Mouse (Mus musculus): ENCODE data around the gene Idh1. TPM values are rescaled to one million over a fixed set of nuclear protein-coding genes. Genes with fewer than 3 reads are reported as not detected.

The Idh1 gene
- polyA plus RNA-seq, 1 experiment: 32.7 TPM

DNA sequence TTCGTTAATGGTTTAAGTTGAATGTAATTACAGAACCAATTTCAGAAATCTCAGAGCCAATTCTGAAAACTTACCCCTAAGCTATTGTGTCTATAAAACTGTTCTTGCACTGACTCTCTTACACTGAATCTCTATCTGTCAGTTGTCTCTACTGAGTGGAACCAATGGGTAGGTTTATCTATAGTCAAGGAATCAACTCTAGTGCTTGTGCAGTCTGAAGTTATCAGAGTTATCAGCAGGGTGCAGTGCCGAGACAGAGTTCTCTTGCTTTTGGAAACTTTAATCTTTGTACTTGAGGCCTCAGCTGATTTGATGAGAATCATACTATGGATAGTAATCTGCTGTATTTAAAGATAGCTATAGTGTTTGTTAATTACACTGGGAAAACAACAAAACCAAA lies 12.1 kb upstream of the Idh1 start:
- DNase-seq: no peak
- TF ChIP-seq CTCF (IDR thresholded peaks at IDR 0.05; ENCODE audit: insufficient read depth, low read length): no peak
- TF ChIP-seq POLR2A (IDR thresholded peaks at IDR 0.05; ENCODE audit: borderline replicate concordance, extremely low read depth, low read depth, low read length): no peak
- 90% methylated on average over 2 of the region's 2 CpGs for WGBS
- Histone ChIP-seq H3K4me3 (replicated peaks; ENCODE audit: extremely low read depth, low read depth, low read length) (no peak overlapping the region), H3K4me1 (ENCODE audit: control insufficient read depth, insufficient read depth, low read length) (no peaks in the 10 kb centered on the region)

- 92% methylated on average over 2 of the region's 2 CpGs for WGBS
- DNase-seq: no peak
- Histone ChIP-seq H3K4me1 (ENCODE audit: control insufficient read depth, insufficient read depth, low read length) (no peaks in the 10 kb centered on the region), H3K4me3 (replicated peaks; ENCODE audit: extremely low read depth, low read depth, low read length) (no peak overlapping the region)
- TF ChIP-seq POLR2A (IDR thresholded peaks at IDR 0.05; ENCODE audit: borderline replicate concordance, extremely low read depth, low read depth, low read length) (no peak), CTCF (IDR thresholded peaks at IDR 0.05; ENCODE audit: insufficient read depth, low read length) (no peak)
Measured at GRCm38 (mm10) chr1:65193226-65193625, 6.9 kb upstream of the Idh1 start.

- Histone ChIP-seq H3K4me3 (replicated peaks; ENCODE audit: extremely low read depth, low read depth, low read length) (no peak overlapping the region), H3K4me1 (ENCODE audit: control insufficient read depth, insufficient read depth, low read length) (no peaks in the 10 kb centered on the region; the same call in 1 of the 2 replicates)
- no peak for DNase-seq
- TF ChIP-seq CTCF (IDR thresholded peaks at IDR 0.05; ENCODE audit: insufficient read depth, low read length): no peak
- no peak for TF ChIP-seq POLR2A (IDR thresholded peaks at IDR 0.05; ENCODE audit: borderline replicate concordance, extremely low read depth, low read depth, low read length)
- 83% methylated on average over 4 of the region's 4 CpGs for WGBS
Measured at GRCm38 (mm10) chr1:65190172-65190571, 3.9 kb upstream of the Idh1 start.

- H3K4me1 ChIP-seq (ENCODE audit: control insufficient read depth, insufficient read depth, low read length): no peaks in the 10 kb centered on the region; the same call in 1 of the 2 replicates
- TF ChIP-seq POLR2A (IDR thresholded peaks at IDR 0.05; ENCODE audit: borderline replicate concordance, extremely low read depth, low read depth, low read length): no peak
- TF ChIP-seq CTCF (IDR thresholded peaks at IDR 0.05; ENCODE audit: insufficient read depth, low read length): no peak
- DNase-seq: no peak
- H3K4me3 ChIP-seq (replicated peaks; ENCODE audit: extremely low read depth, low read depth, low read length): peak overlapping the region; percentile 76
- WGBS: 1% methylated on average over 6 of the region's 6 CpGs
Measured at GRCm38 (mm10) chr1:65187074-65187430, 752 bp upstream of the Idh1 start.

GRCm38 (mm10) chr1:65185524-65186205 lies 635 bp downstream of the Idh1 start:
- TF ChIP-seq POLR2A (IDR thresholded peaks at IDR 0.05; ENCODE audit: borderline replicate concordance, extremely low read depth, low read depth, low read length): no peak
- TF ChIP-seq CTCF (IDR thresholded peaks at IDR 0.05; ENCODE audit: insufficient read depth, low read length): peak; percentile 30; the same call in 1 of the 2 replicates
- H3K4me1 ChIP-seq (ENCODE audit: control insufficient read depth, insufficient read depth, low read length): no peaks in the 10 kb centered on the region; the same call in 1 of the 2 replicates
- no peak for DNase-seq
- peak overlapping the region; percentile 84 for H3K4me3 ChIP-seq (replicated peaks; ENCODE audit: extremely low read depth, low read depth, low read length)
- 22% methylated on average over 12 of the region's 12 CpGs for WGBS

DNA sequence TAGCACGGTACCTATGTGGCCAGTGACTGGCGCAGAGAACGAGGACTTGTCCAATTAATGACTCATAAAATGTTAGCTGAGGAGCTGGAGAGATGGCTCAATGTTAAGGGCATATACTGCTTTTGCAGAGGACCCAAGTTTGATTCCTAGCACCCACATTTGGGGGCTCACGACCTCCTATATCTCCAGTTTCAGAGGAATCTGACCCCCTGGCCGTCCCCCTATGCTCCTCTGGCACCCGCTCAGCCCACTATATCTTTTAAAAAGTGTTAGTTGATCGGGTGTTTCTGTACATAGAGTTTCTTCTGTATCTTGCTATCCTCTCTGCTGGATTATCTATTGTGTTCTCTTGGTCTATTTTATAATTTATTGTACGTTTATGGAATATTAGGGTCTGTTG lies 1.3 kb downstream of the Idh1 start:
- no peak for TF ChIP-seq POLR2A (IDR thresholded peaks at IDR 0.05; ENCODE audit: borderline replicate concordance, extremely low read depth, low read depth, low read length)
- no peak for TF ChIP-seq CTCF (IDR thresholded peaks at IDR 0.05; ENCODE audit: insufficient read depth, low read length)
- Histone ChIP-seq H3K4me3 (replicated peaks; ENCODE audit: extremely low read depth, low read depth, low read length) (no peak overlapping the region), H3K4me1 (ENCODE audit: control insufficient read depth, insufficient read depth, low read length) (no peaks in the 10 kb centered on the region; the same call in 1 of the 2 replicates)
- no peak for DNase-seq
- whole genome bisulfite sequencing: 85% methylated on average over 8 of the region's 8 CpGs

DNA sequence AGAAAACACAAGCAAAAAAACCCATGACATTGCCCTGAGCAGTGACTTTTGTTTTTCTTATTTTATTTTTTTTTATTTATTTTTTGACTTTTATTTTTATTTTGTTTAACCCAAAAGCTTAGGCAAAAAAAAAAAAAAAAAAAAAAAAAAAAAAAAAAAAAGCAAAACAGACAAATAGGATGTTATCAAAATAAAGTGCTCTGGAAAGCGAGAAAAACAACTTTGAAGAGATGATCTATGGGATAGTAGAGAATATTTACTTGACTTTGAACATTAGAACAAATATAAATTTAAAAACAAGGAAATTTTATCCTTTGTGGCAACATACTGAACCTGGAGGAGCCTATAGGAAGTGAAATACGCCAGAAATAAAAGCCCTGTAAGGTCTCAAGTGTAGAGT lies 2.3 kb downstream of the Idh1 start:
- WGBS: 85% methylated on average over 2 of the region's 2 CpGs
- no peak for DNase-seq
- no peaks in the 10 kb centered on the region; the same call in 1 of the 2 replicates for H3K4me1 ChIP-seq (ENCODE audit: control insufficient read depth, insufficient read depth, low read length)
- TF ChIP-seq CTCF (IDR thresholded peaks at IDR 0.05; ENCODE audit: insufficient read depth, low read length) (no peak), POLR2A (IDR thresholded peaks at IDR 0.05; ENCODE audit: borderline replicate concordance, extremely low read depth, low read depth, low read length) (no peak)
- no peak overlapping the region for H3K4me3 ChIP-seq (replicated peaks; ENCODE audit: extremely low read depth, low read depth, low read length)

DNA sequence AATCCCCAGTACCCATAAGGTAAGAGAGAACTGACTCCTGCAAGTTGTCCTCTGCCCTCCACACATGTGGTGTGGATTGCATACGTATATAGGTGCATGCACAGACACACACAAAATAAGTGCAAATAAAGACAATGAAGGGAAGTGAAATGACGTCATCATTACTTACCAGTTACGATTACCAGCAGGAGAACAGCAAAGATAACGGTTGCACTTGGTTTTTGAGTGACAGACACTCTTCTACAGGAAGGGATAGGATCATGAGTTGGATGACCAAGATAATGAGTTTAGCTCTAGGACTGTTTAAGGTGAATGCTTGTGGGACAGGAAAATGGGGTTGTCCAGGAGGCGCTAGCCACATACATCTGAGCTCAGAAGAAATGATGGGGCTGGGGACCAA lies 4.8 kb downstream of the Idh1 start:
- DNase-seq: no peak
- no peak for TF ChIP-seq CTCF (IDR thresholded peaks at IDR 0.05; ENCODE audit: insufficient read depth, low read length)
- no peak for TF ChIP-seq POLR2A (IDR thresholded peaks at IDR 0.05; ENCODE audit: borderline replicate concordance, extremely low read depth, low read depth, low read length)
- H3K4me3 ChIP-seq (replicated peaks; ENCODE audit: extremely low read depth, low read depth, low read length): no peak overlapping the region
- 55% methylated on average over 5 of the region's 5 CpGs for WGBS
- peaks cover 3% of the 10 kb centered on the region for H3K4me1 ChIP-seq (ENCODE audit: control insufficient read depth, insufficient read depth, low read length)

DNA sequence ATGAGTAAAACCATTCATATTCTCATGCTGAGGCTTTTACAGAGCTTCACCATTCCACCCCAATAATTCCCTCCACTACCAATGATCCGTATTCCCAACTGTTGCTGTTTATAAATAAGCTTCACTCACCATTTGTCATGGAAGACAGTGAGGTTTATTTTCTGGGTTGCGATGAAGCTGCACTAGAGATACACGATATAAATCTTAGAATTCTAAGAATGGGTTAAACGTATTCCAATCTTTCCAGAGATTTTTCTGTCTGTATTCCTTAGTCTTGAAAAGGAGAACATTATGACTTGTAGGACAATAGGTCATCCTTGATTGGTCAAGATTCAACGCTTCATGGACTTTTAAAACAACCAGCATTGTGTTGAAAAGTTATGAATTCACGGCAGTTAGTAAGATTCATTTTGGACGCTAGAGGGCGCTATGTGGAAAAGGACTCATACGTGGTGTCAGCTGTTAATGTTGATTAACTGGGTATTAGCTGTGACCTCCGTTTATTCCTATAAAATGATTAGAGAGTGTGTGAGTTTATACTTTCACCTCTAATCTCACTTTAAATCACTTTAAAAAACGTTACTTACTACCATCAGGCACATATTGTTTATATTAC lies 6.6 kb downstream of the Idh1 start:
- whole genome bisulfite sequencing: 2% methylated on average over 11 of the region's 11 CpGs
- peaks cover 7% of the 10 kb centered on the region for H3K4me1 ChIP-seq (ENCODE audit: control insufficient read depth, insufficient read depth, low read length)
- peak overlapping the region; percentile 28 for H3K4me3 ChIP-seq (replicated peaks; ENCODE audit: extremely low read depth, low read depth, low read length)
- DNase-seq: no peak
- TF ChIP-seq CTCF (IDR thresholded peaks at IDR 0.05; ENCODE audit: insufficient read depth, low read length) (peak; percentile 1; the same call in 1 of the 2 replicates), POLR2A (IDR thresholded peaks at IDR 0.05; ENCODE audit: borderline replicate concordance, extremely low read depth, low read depth, low read length) (no peak)
